Mouse (Mus musculus): ENCODE measurements around the gene Col5a1. TPM values are rescaled to one million over a fixed set of nuclear protein-coding genes. Genes with fewer than 3 reads are reported as not detected.
A peak's percentile ranks its signal among the peaks of the same experiment; 100 is the strongest.

Gene Col5a1
- total and polyA plus RNA-seq, 3 experiments: 15.7 to 22.9 (median 16.0) TPM

DNA sequence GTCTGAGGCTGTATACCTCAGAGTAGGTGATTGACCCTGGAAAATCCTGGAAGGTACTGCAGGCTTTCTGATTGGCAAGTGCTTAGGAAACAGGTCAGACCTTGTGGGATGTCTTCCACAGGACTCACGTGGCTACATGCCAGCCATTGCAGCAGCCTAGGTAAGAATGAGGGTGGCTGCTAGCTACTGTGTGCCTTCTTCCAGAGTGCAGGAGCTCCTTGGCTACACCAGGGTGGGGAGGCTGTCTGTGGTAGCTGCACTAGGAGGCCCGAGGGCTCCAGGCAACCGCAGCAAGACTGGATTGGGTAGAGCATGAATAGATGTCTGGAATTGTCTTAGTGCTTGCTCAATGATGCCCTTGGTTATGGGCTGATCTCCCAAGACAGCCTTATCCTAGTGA lies 38.2 kb downstream of the Col5a1 start:
- Histone ChIP-seq H3K79me2 (replicated peaks; ENCODE audit: control insufficient read depth, insufficient read depth, low read length) (no peaks in the 10 kb centered on the region), H3K9ac (ENCODE audit: low read depth, low read length) (no peak overlapping the region), H3K36me3 (ENCODE audit: control insufficient read depth, insufficient read depth, low read length) (no peaks in the 10 kb centered on the region), H3K27ac (no peak overlapping the region), H3K4me1 (ENCODE audit: control insufficient read depth, insufficient read depth, low read length) (peaks cover 3% of the 10 kb centered on the region), H3K27me3 (ENCODE audit: control insufficient read depth, insufficient read depth, low read length) (no peaks in the 10 kb centered on the region), H3K4me3 (no peak overlapping the region)
- intact Hi-C loops (cut with DNase I): no loop called here
- no peak for DNase-seq
- TF ChIP-seq POLR2A (IDR thresholded peaks at IDR 0.05; ENCODE audit: insufficient read depth, low read depth, low read length) (no peak), EP300 (IDR thresholded peaks at IDR 0.05; ENCODE audit: insufficient read depth, low read depth, low read length) (no peak), CTCF (IDR thresholded peaks at IDR 0.05) (no peak)
- 76% methylated on average over 3 of the region's 3 CpGs for WGBS

DNA sequence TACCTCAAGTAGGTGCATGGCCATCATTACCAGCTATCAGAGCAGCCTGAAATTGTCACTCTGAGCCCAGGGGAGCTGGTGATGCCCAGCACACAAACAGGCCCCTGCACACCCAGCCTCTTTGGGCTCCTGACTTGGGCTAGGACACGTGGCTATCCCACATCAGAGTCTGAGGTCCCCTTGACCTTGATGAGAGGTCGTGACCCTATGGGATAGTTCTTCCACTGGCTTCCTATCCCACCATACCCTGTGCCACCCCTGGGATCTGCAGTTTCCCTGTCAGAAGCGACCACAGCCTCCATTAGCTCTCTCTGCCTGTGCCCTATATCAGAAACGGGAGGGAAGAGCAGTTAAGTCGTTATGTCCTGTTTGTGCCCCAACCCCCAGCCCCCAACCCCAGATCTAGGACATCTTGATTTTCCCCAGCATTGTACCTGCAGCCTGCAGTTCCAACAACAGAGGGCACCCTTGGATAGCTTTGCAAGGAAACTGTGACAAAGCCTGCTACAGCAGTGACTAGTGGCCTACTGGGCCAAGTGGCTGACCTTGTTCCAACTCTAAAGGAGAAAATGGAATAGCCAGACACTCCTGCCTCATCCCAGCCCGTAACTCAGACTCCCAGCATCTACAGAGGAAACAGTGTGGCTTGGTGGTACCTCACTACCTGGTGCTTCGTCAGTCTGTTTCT lies 40.4 kb downstream of the Col5a1 start:
- DNase-seq: peak; percentile 65 to 72
- TF ChIP-seq POLR2A (IDR thresholded peaks at IDR 0.05; ENCODE audit: insufficient read depth, low read depth, low read length) (no peak), EP300 (IDR thresholded peaks at IDR 0.05; ENCODE audit: insufficient read depth, low read depth, low read length) (peak; percentile 50; the same call in 1 of the 2 replicates), CTCF (IDR thresholded peaks at IDR 0.05) (peak; percentile 81)
- no peaks in the 10 kb centered on the region for H3K27me3 ChIP-seq (ENCODE audit: control insufficient read depth, insufficient read depth, low read length)
- intact Hi-C loops (cut with DNase I): loop anchor here (2.0 kb wide), 2 partner anchors 42 to 492 kb away; no protein-coding TSS in a partner anchor
- H3K36me3 ChIP-seq (ENCODE audit: control insufficient read depth, insufficient read depth, low read length): no peaks in the 10 kb centered on the region
- no peak overlapping the region for H3K9ac ChIP-seq (ENCODE audit: low read depth, low read length)
- no peaks in the 10 kb centered on the region for H3K79me2 ChIP-seq (replicated peaks; ENCODE audit: control insufficient read depth, insufficient read depth, low read length)
- 43% methylated on average over 7 of the region's 7 CpGs for WGBS
- H3K27ac ChIP-seq: no peak overlapping the region
- H3K4me1 ChIP-seq (ENCODE audit: control insufficient read depth, insufficient read depth, low read length): peaks cover 8% of the 10 kb centered on the region
- no peak overlapping the region for H3K4me3 ChIP-seq

DNA sequence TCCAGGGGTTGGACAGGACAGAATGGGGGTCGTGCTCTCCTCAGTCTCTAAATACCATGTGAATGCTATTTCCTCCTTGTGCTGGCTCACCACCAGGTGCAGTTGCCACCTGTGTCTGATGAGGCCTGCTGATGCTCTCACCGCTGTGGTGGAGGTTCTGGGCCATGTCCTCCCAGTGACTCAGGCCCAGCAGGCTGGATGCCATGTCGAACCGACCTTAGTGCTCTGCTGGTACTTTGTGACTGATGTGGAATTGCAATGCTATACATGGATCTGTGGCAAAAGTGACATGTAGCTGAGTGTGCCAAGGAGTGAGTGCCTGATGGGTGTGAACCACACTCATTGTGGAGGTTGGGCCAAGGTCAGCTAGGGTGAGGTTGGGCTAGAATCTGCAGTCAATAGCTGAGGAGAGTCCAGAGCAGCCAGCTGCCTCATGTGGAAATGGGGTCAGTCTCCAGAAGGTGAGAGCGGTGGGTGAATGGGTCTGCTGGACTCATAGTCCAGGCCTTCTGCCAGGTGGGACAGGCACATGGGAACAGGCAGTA lies 44.3 kb downstream of the Col5a1 start:
- Histone ChIP-seq H3K36me3 (ENCODE audit: control insufficient read depth, insufficient read depth, low read length) (no peaks in the 10 kb centered on the region), H3K4me3 (no peak overlapping the region), H3K27ac (no peak overlapping the region; the same call in 1 of the 2 replicates), H3K4me1 (ENCODE audit: control insufficient read depth, insufficient read depth, low read length) (peaks cover 12% of the 10 kb centered on the region), H3K9ac (ENCODE audit: low read depth, low read length) (no peak overlapping the region), H3K27me3 (ENCODE audit: control insufficient read depth, insufficient read depth, low read length) (no peaks in the 10 kb centered on the region), H3K79me2 (replicated peaks; ENCODE audit: control insufficient read depth, insufficient read depth, low read length) (no peaks in the 10 kb centered on the region)
- intact Hi-C loops (cut with DNase I): no loop called here
- WGBS: 70% methylated on average over 5 of the region's 5 CpGs
- no peak for DNase-seq
- TF ChIP-seq EP300 (IDR thresholded peaks at IDR 0.05; ENCODE audit: insufficient read depth, low read depth, low read length) (no peak), CTCF (IDR thresholded peaks at IDR 0.05) (no peak), POLR2A (IDR thresholded peaks at IDR 0.05; ENCODE audit: insufficient read depth, low read depth, low read length) (no peak)

DNA sequence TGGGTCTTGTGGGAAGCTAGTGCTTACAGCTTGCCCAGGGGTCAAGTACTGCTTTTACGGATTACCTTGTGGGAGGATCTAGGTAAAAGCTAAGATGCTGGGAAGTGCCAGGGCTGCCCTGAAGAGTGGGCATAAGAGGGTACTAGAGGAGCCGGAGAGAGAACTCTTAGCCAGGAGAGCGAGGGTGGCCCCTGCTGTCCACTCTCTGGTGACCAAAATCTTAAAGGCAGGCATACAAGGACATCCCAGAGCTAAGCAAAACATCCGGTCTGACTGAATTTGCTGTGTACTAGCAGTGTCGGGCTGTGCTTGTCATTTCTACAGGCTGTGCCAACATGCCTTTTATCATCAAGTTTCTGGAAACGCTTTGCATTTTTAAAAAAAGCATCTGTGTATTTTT lies 44.9 kb downstream of the Col5a1 start:
- Histone ChIP-seq H3K27ac (peak overlapping the region; percentile 15; the same call in 1 of the 2 replicates), H3K36me3 (ENCODE audit: control insufficient read depth, insufficient read depth, low read length) (no peaks in the 10 kb centered on the region), H3K9ac (ENCODE audit: low read depth, low read length) (no peak overlapping the region), H3K79me2 (replicated peaks; ENCODE audit: control insufficient read depth, insufficient read depth, low read length) (no peaks in the 10 kb centered on the region), H3K4me1 (ENCODE audit: control insufficient read depth, insufficient read depth, low read length) (peaks cover 16% of the 10 kb centered on the region), H3K27me3 (ENCODE audit: control insufficient read depth, insufficient read depth, low read length) (no peaks in the 10 kb centered on the region), H3K4me3 (no peak overlapping the region)
- TF ChIP-seq EP300 (IDR thresholded peaks at IDR 0.05; ENCODE audit: insufficient read depth, low read depth, low read length) (no peak), POLR2A (IDR thresholded peaks at IDR 0.05; ENCODE audit: insufficient read depth, low read depth, low read length) (no peak), CTCF (IDR thresholded peaks at IDR 0.05) (no peak)
- DNase-seq: no peak
- WGBS: 63% methylated on average over 6 of the region's 6 CpGs
- intact Hi-C loops (cut with DNase I): no loop called here

DNA sequence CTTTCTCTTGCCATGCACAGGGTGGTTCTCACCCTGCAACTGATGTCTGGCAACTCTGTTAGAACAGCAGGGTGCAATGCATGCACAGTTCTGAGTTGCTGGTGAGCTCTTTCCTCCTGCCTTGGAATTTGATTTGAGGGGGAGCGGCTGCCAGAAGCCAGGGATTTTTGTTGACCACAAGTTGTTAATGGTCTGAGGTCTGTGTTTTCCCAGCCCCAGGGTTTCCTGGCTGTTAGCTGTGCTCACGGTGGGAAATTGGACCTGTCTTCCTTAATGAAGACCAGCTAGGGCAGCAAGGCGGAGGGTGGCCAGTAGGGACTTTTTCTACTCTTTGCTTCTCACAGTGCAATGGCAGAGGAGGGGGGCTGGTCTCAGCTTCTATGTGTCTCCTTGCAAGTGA lies 45.7 kb downstream of the Col5a1 start:
- Histone ChIP-seq H3K9ac (ENCODE audit: low read depth, low read length) (no peak overlapping the region), H3K4me3 (no peak overlapping the region), H3K4me1 (ENCODE audit: control insufficient read depth, insufficient read depth, low read length) (peaks cover 20% of the 10 kb centered on the region), H3K27me3 (ENCODE audit: control insufficient read depth, insufficient read depth, low read length) (no peaks in the 10 kb centered on the region), H3K27ac (no peak overlapping the region), H3K36me3 (ENCODE audit: control insufficient read depth, insufficient read depth, low read length) (no peaks in the 10 kb centered on the region), H3K79me2 (replicated peaks; ENCODE audit: control insufficient read depth, insufficient read depth, low read length) (no peaks in the 10 kb centered on the region)
- intact Hi-C loops (cut with DNase I): no loop called here
- DNase-seq: no peak
- TF ChIP-seq CTCF (IDR thresholded peaks at IDR 0.05): no peak
- TF ChIP-seq POLR2A (IDR thresholded peaks at IDR 0.05; ENCODE audit: insufficient read depth, low read depth, low read length): no peak
- TF ChIP-seq EP300 (IDR thresholded peaks at IDR 0.05; ENCODE audit: insufficient read depth, low read depth, low read length): no peak
- WGBS: 56% methylated on average over 3 of the region's 3 CpGs

DNA sequence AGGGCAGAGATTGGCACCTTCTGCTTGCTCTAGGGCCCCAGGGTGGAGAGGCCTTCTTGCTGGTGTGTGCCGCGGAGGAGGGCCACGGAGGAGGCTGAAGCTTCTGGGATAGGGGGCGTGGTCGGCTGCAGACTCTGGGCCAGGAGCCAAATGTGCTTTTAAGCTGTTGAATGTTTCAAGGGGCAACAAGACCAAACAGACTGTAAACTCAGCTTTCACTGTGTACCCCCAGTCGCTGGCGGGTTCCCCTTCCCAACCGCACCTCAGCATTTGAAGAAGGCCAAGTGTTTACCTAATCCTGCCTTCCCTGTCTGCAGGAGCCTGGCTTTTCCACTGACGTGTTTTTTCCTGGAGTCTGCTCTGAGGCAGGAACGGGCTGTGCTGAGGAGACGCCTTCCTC lies 48.0 kb downstream of the Col5a1 start:
- no peaks in the 10 kb centered on the region for H3K27me3 ChIP-seq (ENCODE audit: control insufficient read depth, insufficient read depth, low read length)
- intact Hi-C loops (cut with DNase I): no loop called here
- peak; percentile 60 to 72 for DNase-seq
- no peaks in the 10 kb centered on the region for H3K36me3 ChIP-seq (ENCODE audit: control insufficient read depth, insufficient read depth, low read length)
- H3K79me2 ChIP-seq (replicated peaks; ENCODE audit: control insufficient read depth, insufficient read depth, low read length): no peaks in the 10 kb centered on the region
- no peak overlapping the region for H3K4me3 ChIP-seq
- H3K9ac ChIP-seq (ENCODE audit: low read depth, low read length): no peak overlapping the region
- no peak for TF ChIP-seq CTCF (IDR thresholded peaks at IDR 0.05)
- no peak for TF ChIP-seq EP300 (IDR thresholded peaks at IDR 0.05; ENCODE audit: insufficient read depth, low read depth, low read length)
- TF ChIP-seq POLR2A (IDR thresholded peaks at IDR 0.05; ENCODE audit: insufficient read depth, low read depth, low read length): no peak
- WGBS: 30% methylated on average over 11 of the region's 11 CpGs
- H3K4me1 ChIP-seq (ENCODE audit: control insufficient read depth, insufficient read depth, low read length): peaks cover 22% of the 10 kb centered on the region
- peak overlapping the region; percentile 28; the same call in 1 of the 2 replicates for H3K27ac ChIP-seq

All from heart, adult 2 months (tissue).